Mouse (Mus musculus) C2C12 (cell line): ENCODE results near the gene Sae1.

Source experiments
- CTCF ChIP-seq: IDR thresholded peaks from one replicate; pipeline ENCODE4 v1.5.1; 2011; ENCODE audit not compliant: control insufficient read depth, insufficient read depth, insufficient read length
- MAX ChIP-seq: IDR thresholded peaks from one replicate; pipeline ENCODE4 v1.6.1; 2011; ENCODE audit warnings: mild to moderate bottlenecking, control low read depth
- MYOG ChIP-seq: IDR thresholded peaks from one replicate; pipeline ENCODE4 v1.6.1; 2011; ENCODE audit not compliant: control insufficient read depth, insufficient read length; ENCODE audit errors: extremely low read depth
- USF1 ChIP-seq: IDR thresholded peaks from one replicate; pipeline ENCODE4 v1.6.1; 2011; ENCODE audit warnings: low read depth, mild to moderate bottlenecking, control low read depth, moderate library complexity

DNA sequence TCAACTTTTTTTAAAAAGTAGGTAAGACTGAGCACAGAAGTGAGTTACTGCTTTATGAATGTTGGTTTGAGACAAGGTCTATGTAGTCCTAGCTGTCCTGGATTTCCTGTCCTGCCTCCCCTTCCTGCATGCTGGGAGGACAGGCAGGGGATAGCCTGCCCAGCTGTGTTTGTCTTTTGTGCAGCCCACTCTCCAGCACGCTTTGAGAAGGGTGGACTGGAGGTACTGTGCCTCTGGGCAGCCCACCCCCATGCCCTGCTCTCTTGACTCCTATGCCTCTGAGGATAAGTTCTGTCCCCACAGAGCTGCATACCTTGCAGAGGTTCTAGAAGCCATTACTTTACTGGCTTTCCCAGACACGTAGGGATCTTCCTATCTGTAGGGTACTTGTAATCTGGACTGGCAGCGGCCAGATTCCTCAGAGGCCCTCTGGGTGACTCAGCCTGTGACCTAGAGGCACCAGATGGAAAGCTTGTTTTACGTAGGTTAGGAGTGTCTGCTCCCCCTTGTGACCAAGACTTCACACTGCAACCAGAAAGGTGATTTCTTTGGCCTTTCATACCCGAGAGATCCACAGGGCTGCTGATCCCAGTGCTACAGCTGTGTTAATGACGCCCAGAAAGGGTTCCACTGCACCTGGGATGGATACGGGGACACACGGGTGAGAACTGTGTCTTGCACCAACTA, 61.5 kb downstream of the Sae1 start:
- TF ChIP-seq CTCF (no peak), USF1 (no peak), MAX (no peak), MYOG (no peak)
